Mouse (Mus musculus): ENCODE results near the gene Bloc1s1.

Gene Bloc1s1

GRCm38 (mm10) chr10:128908778-128909448, 14.9 kb downstream of the Bloc1s1 start:
- DNase-seq (ENCODE audit: low spot score) = no peak

GRCm38 (mm10) chr10:128904812-128905211, 19.0 kb downstream of the Bloc1s1 start:
- no peak for DNase-seq (ENCODE audit: low spot score)

GRCm38 (mm10) chr10:128902409-128902988, 21.3 kb downstream of the Bloc1s1 start:
- no peak for DNase-seq (ENCODE audit: low spot score)

- no peak for DNase-seq (ENCODE audit: low spot score)
Observed at GRCm38 (mm10) chr10:128901409-128901808, 22.4 kb downstream of the Bloc1s1 start.

GRCm38 (mm10) chr10:128900698-128901097, 23.1 kb downstream of the Bloc1s1 start, which contains the start of gene Cd63:
Gene Cd63 (plus strand): TSS chr10:128900989.
- DNase-seq (ENCODE audit: low spot score) = no peak

DNA sequence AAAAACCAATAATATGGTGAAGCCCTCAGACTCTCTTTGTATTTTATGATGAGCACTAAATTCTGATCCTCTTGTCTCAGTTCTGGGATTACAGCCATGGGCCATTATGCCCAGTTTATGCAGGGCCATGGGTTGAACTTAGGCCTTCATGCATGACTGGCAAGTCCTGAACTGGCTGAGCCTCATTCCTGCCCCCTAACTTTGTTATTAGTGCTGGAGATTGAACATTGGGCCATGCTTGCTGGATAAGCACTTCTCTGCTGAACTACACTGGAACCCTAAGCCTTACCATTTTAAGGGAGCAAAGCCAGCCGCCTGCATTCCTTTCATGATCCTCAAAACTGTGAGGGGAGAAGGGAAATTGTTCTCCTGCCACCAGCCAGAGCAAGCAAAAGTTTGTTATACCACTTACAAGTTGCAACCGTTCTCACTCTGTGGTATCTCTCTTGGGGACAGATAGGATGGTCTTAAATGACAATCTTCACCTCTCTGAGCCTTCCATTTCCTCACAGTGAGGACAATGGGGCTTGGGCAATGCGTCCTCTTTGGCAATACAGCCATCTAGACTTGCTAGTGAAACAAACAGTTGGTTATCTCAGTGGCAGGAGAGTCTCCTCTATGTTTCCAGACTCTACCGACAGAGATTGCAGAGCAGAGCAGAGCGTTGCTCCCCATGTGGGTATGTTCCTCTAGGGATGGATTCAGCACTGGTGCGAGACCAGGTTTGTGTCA, 23.9 kb downstream of the Bloc1s1 start:
- no peak for DNase-seq (ENCODE audit: low spot score)

GRCm38 (mm10) chr10:128897501-128897900, 26.3 kb downstream of the Bloc1s1 start:
- no peak for DNase-seq (ENCODE audit: low spot score)

DNA sequence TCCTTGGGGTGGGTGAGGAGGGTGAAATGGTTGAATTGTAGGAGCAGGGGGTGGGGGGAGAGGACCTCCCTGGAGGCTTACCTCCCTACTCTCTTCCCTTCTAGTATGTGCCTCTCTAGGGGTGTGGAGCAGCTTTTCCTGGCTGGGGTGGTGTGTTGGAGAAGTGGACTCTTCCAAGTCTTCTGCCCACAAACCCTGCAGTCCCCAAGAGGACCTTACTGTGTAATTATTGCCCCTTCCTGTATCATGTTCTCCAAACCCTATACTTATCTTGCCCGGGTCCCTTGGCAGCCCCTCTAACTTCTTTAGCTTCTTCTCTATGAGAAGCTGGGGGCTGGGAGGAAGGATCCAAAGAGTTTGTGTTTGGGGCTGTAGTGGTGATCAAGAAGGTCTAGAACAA, 27.0 kb downstream of the Bloc1s1 start:
- no peak for DNase-seq (ENCODE audit: low spot score)

GRCm38 (mm10) chr10:128895952-128896693, 27.7 kb downstream of the Bloc1s1 start:
- DNase-seq (ENCODE audit: low spot score) = peak; percentile 72

- peak; percentile 91 for DNase-seq (ENCODE audit: low spot score)
Observed at GRCm38 (mm10) chr10:128895437-128895836, 28.4 kb downstream of the Bloc1s1 start.

- DNase-seq (ENCODE audit: low spot score) = no peak
Observed at GRCm38 (mm10) chr10:128892246-128892645, 31.6 kb downstream of the Bloc1s1 start.

DNA sequence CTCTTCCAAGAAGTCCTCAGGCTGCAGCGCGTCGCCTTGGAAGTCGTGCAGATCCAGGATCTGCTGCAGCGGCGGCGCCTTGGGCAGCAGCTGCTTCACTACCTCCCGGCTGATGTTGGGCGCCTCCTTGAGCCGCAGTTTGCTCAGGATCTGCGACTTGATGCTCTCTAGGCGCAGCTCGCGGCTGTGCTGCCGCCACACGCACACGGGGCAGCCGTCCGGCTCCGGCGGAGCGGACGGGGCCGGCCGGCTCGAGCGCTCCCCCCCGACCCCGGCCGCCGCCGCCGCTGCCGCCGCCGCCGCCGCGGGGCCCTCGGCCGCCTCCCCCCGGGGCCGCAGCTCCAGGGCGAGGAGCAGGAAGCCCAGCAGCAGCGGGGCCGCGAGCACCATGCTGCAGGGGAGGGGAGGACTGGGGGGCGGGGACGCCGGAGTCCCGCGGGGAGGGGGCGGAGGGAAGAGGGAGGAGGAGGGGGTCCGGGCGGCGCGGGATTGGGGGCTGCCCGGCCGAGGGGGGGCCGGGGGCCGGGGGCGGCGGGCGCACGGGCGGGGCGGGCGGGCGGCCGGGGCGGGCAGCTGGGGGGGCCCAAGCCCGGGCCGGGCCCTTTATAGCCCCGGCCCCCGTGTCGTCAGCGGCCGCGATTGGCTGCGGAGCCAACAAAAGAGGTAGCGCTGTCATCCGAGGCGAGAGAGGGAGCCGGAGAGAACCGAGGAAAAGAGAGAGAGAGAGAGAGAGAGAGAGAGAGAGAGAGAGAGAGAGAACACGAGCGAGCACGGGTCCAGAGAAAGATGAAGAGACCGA, 32.3 kb downstream of the Bloc1s1 start, which contains the start of gene Gdf11:
TSS of gene Gdf11 (minus strand) at position 423 of the 799 bp plus-strand sequence.
- DNase-seq (ENCODE audit: low spot score) = peak; percentile 53

DNA sequence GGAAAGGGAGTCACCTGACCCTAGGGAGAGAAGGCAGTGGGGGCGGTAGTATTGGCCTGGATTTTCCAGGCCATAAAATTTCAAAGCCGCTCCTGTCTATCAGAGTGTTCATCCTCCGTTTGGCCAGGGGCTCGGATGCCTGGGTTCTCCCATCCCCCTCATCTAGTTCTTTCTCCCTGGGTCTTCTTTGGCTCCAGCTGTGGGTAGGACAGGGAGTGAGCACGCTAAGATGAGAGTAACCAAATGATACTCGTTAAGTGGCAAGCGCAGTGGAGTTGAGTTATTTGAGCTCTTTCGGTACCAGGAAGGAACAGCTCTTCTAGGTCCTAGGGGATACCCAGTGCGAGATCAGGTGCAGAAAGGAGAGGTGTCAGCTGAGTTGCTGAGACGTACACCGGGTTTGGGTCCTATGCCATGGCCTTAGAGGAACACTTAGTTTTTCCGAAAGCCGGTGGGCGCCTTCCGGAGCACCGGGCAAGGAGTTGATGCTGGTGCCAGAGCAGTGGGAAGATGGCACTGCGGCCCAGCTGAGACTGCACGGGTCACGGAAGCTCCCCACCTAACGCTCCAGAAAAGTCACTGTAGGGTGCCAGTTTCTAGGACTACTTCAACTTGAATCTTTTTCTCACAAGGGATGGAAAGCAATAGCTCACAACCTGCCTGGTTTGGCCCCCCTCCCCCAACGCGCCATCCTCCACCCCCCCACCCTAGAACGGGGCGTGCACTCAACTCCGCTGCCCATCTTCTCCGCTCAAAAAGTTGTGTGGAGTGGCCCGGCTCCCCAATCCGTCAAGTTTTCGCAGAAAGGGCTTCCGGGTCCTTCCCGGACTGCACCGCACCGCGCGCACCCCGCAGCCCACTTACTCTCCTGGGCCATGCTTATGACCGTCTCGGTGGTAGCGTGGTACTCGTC, 33.2 kb downstream of the Bloc1s1 start:
- DNase-seq (ENCODE audit: low spot score) = no peak

GRCm38 (mm10) chr10:128889846-128890245, 34.0 kb downstream of the Bloc1s1 start:
- no peak for DNase-seq (ENCODE audit: low spot score)

GRCm38 (mm10) chr10:128888941-128889827, 34.7 kb downstream of the Bloc1s1 start:
- DNase-seq (ENCODE audit: low spot score) = no peak

GRCm38 (mm10) chr10:128882067-128882466, 41.8 kb downstream of the Bloc1s1 start:
- no peak for DNase-seq (ENCODE audit: low spot score)

GRCm38 (mm10) chr10:128878811-128879210, 45.0 kb downstream of the Bloc1s1 start:
- DNase-seq (ENCODE audit: low spot score) = no peak

DNA sequence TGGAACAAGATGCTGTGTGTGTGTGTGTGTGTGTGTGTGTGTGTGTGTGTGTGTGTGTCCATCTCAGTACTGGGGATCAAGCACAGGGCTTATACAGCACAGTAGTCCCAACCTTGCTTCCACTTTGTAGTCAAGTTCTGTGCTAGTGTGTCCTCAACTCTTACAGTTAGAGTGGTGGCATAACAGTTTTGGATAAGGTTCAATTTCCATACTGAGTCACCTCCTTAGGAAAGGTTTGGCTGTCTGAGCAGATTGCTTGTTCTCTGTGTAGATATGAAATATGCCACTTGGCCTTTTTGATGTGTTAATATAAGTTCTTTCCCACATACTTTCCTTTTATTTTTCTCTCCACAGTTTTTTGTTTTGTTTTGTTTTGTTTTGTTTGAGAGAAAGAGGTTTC, 45.5 kb downstream of the Bloc1s1 start:
- DNase-seq (ENCODE audit: low spot score) = no peak

DNA sequence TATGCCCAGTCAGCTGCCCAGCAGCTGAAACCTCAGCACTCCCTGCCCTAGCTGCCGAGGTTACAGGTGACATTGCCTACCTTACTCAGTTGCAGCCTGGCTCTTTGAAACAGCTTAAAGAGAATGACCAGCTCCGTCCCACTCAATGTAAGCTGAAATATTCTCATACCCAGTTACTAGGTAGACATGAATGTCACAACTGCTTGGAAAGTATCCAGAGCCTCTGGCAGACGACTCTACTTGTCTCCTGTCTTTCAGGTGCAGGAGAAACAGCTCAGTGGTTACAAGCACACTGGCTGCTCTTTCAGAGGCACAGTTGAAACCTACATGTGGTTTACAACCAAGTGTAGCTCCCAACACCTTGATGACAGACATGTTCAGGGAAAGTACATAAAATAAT, 53.5 kb downstream of the Bloc1s1 start:
- DNase-seq (ENCODE audit: low spot score) = no peak
